Mouse (Mus musculus): ENCODE measurements at regions not wholly inside any gene's neighbourhood (a gene's known extent, or its start where the extent isn't known, plus 50 kb on each side); places are given as distances from the start of the nearest gene placed in this dataset.

DNA sequence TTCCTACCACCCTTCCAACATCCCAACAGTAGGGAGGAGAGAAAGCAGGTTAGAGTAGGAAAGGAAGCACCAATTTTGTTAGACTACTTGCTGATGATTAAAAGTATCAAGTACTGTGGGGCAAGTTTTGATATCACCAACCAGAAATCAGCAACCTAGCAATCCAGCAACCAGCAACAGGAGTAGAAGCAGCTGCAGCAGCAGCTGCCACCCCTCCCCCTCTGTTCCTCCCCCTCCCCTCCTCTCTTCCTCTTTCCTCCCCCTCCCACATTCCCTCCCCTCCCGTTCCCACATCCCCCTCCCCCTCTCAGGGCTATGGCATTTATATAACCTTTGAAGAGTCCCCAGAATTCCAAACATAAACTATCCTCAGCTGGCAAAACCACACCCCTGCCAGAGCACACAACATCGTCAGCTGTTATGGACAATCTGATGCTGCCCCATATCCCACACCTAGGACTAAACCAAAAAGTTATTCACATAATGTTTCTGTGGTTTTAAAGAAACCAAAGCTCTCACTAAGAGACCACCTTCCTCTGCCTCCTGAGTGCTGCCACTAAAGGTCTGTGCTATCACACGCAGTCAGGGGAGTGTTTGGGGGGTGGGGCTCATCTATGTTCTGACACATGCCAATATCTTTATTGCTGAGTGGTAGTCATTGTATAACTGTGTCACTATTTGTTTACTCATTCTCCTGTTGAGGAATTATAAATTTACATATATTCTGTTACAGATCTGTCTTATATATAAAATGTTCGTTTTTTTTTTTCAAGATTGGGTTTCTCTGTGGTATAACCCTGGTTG, 158.9 kb upstream of the Bcor start:
- no peak for TF ChIP-seq MAFK (IDR thresholded peaks at IDR 0.05; ENCODE audit: insufficient read depth, low read depth, low read length)
- no peak for TF ChIP-seq CHD2 (IDR thresholded peaks at IDR 0.05; ENCODE audit: low read depth, low read length)
- no peak for TF ChIP-seq ZNF384 (IDR thresholded peaks at IDR 0.05; ENCODE audit: low read depth, low read length)
- no peak for TF ChIP-seq HCFC1 (IDR thresholded peaks at IDR 0.05; ENCODE audit: borderline replicate concordance, insufficient read depth, low read length)
- no peak for TF ChIP-seq ZC3H11A (IDR thresholded peaks at IDR 0.05; ENCODE audit: borderline replicate concordance, low read depth, low read length)

Data from ES-E14 (cell line).